Mouse (Mus musculus) lung, adult 2 months (tissue): ENCODE measurements at regions not wholly inside any gene's neighbourhood (a gene's known extent, or its start where the extent isn't known, plus 50 kb on each side); places are given as distances from the start of the nearest gene placed in this dataset.

ENCODE experiments used
- CTCF ChIP-seq: fragments of 200-500 bp; IDR thresholded peaks from 2 replicates; pipeline ENCODE4 v1.5.1; 2011; ENCODE audit warnings: mild to moderate bottlenecking, low read length, control low read depth; ENCODE audit not compliant: insufficient read depth
- POLR2A ChIP-seq: fragments of 200-500 bp; IDR thresholded peaks from 2 replicates; pipeline ENCODE4 v1.6.1; 2011; ENCODE audit warnings: low read depth, mild to moderate bottlenecking, control low read depth, low read length, borderline replicate concordance; ENCODE audit errors: extremely low read depth

DNA sequence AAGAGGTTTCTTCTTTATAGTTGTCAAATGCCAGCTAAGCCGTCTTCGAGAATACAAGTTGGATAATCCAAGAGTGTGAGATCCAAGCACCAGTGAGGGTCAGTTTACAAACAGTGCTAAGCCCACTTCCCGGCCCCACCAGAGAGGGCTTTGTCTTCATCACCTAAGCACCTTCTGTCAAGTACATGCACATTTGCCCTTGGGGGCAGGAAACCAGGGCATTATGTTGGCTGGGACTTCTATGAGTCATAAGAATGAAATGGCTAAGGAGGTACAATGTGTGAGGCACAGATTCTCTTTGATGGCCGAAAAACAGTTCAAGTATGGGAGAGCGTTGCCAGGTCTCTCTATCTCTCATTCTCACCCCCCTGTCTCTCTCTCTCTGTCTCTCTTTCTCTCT, 387.1 kb downstream of the Nedd1 start:
- TF ChIP-seq CTCF = no peak
- no peak for TF ChIP-seq POLR2A
